Mouse (Mus musculus): ENCODE data around the gene Sox10. TPM values are rescaled to one million over a fixed set of nuclear protein-coding genes. Genes with fewer than 3 reads are reported as not detected.
A peak's percentile ranks its signal among the peaks of the same experiment; 100 is the strongest.

The Sox10 gene
- polyA plus RNA-seq, 1 experiment = 1.0 TPM

- 0 out of 2 replicates have a peak, but pooled peaks cover 4% of the 10 kb centered on the region for H3K4me1 ChIP-seq (ENCODE audit: control insufficient read depth, insufficient read depth, low read length)
- no peak for TF ChIP-seq POLR2A (IDR thresholded peaks at IDR 0.05; ENCODE audit: low read depth, low read length)
- TF ChIP-seq CTCF (IDR thresholded peaks at IDR 0.05; ENCODE audit: borderline replicate concordance, insufficient read depth, low read length) = 0 out of 2 replicates have a peak, but pooled peaks have one; percentile 9
- H3K4me3 ChIP-seq (ENCODE audit: insufficient read depth, low read length) = no peak overlapping the region
- no peak overlapping the region for H3K27ac ChIP-seq (ENCODE audit: insufficient read depth, low read length)
These were observed 36.8 kb downstream of the Sox10 start for GRCm38 (mm10) chr15:79128208-79128607.

GRCm38 (mm10) chr15:79127101-79127500, 37.9 kb downstream of the Sox10 start:
- Histone ChIP-seq H3K4me3 (ENCODE audit: insufficient read depth, low read length) (no peak overlapping the region), H3K27ac (ENCODE audit: insufficient read depth, low read length) (no peak overlapping the region), H3K4me1 (ENCODE audit: control insufficient read depth, insufficient read depth, low read length) (0 out of 2 replicates have a peak, but pooled peaks cover 4% of the 10 kb centered on the region)
- TF ChIP-seq POLR2A (IDR thresholded peaks at IDR 0.05; ENCODE audit: low read depth, low read length) (no peak), CTCF (IDR thresholded peaks at IDR 0.05; ENCODE audit: borderline replicate concordance, insufficient read depth, low read length) (no peak)

GRCm38 (mm10) chr15:79126217-79126932, 38.7 kb downstream of the Sox10 start:
- Histone ChIP-seq H3K27ac (ENCODE audit: insufficient read depth, low read length) (no peak overlapping the region), H3K4me1 (ENCODE audit: control insufficient read depth, insufficient read depth, low read length) (0 out of 2 replicates have a peak, but pooled peaks cover 4% of the 10 kb centered on the region), H3K4me3 (ENCODE audit: insufficient read depth, low read length) (no peak overlapping the region)
- TF ChIP-seq CTCF (IDR thresholded peaks at IDR 0.05; ENCODE audit: borderline replicate concordance, insufficient read depth, low read length) = no peak
- TF ChIP-seq POLR2A (IDR thresholded peaks at IDR 0.05; ENCODE audit: low read depth, low read length) = no peak

GRCm38 (mm10) chr15:79124331-79124875, 40.6 kb downstream of the Sox10 start:
- H3K4me3 ChIP-seq (ENCODE audit: insufficient read depth, low read length) = no peak overlapping the region
- no peak overlapping the region for H3K27ac ChIP-seq (ENCODE audit: insufficient read depth, low read length)
- H3K4me1 ChIP-seq (ENCODE audit: control insufficient read depth, insufficient read depth, low read length) = no peaks in the 10 kb centered on the region
- no peak for TF ChIP-seq CTCF (IDR thresholded peaks at IDR 0.05; ENCODE audit: borderline replicate concordance, insufficient read depth, low read length)
- TF ChIP-seq POLR2A (IDR thresholded peaks at IDR 0.05; ENCODE audit: low read depth, low read length) = no peak

GRCm38 (mm10) chr15:79123751-79124150, 41.3 kb downstream of the Sox10 start:
- H3K4me3 ChIP-seq (ENCODE audit: insufficient read depth, low read length) = no peak overlapping the region
- no peak overlapping the region for H3K27ac ChIP-seq (ENCODE audit: insufficient read depth, low read length)
- TF ChIP-seq CTCF (IDR thresholded peaks at IDR 0.05; ENCODE audit: borderline replicate concordance, insufficient read depth, low read length) (no peak), POLR2A (IDR thresholded peaks at IDR 0.05; ENCODE audit: low read depth, low read length) (no peak)
- no peaks in the 10 kb centered on the region for H3K4me1 ChIP-seq (ENCODE audit: control insufficient read depth, insufficient read depth, low read length)

- TF ChIP-seq CTCF (IDR thresholded peaks at IDR 0.05; ENCODE audit: borderline replicate concordance, insufficient read depth, low read length) (no peak), POLR2A (IDR thresholded peaks at IDR 0.05; ENCODE audit: low read depth, low read length) (no peak)
- H3K27ac ChIP-seq (ENCODE audit: insufficient read depth, low read length) = no peak overlapping the region
- no peak overlapping the region for H3K4me3 ChIP-seq (ENCODE audit: insufficient read depth, low read length)
- H3K4me1 ChIP-seq (ENCODE audit: control insufficient read depth, insufficient read depth, low read length) = no peaks in the 10 kb centered on the region
These were observed 42.5 kb downstream of the Sox10 start for GRCm38 (mm10) chr15:79122546-79122945.

- Histone ChIP-seq H3K4me3 (ENCODE audit: insufficient read depth, low read length) (no peak overlapping the region), H3K27ac (ENCODE audit: insufficient read depth, low read length) (no peak overlapping the region), H3K4me1 (ENCODE audit: control insufficient read depth, insufficient read depth, low read length) (no peaks in the 10 kb centered on the region)
- no peak for TF ChIP-seq CTCF (IDR thresholded peaks at IDR 0.05; ENCODE audit: borderline replicate concordance, insufficient read depth, low read length)
- TF ChIP-seq POLR2A (IDR thresholded peaks at IDR 0.05; ENCODE audit: low read depth, low read length) = no peak
These were observed 42.9 kb downstream of the Sox10 start for GRCm38 (mm10) chr15:79122119-79122518.

- TF ChIP-seq CTCF (IDR thresholded peaks at IDR 0.05; ENCODE audit: borderline replicate concordance, insufficient read depth, low read length) (no peak), POLR2A (IDR thresholded peaks at IDR 0.05; ENCODE audit: low read depth, low read length) (no peak)
- H3K27ac ChIP-seq (ENCODE audit: insufficient read depth, low read length) = no peak overlapping the region
- H3K4me1 ChIP-seq (ENCODE audit: control insufficient read depth, insufficient read depth, low read length) = no peaks in the 10 kb centered on the region
- no peak overlapping the region for H3K4me3 ChIP-seq (ENCODE audit: insufficient read depth, low read length)
These were observed 45.5 kb downstream of the Sox10 start for GRCm38 (mm10) chr15:79119491-79119890.

- H3K27ac ChIP-seq (ENCODE audit: insufficient read depth, low read length) = no peak overlapping the region
- TF ChIP-seq CTCF (IDR thresholded peaks at IDR 0.05; ENCODE audit: borderline replicate concordance, insufficient read depth, low read length) (no peak), POLR2A (IDR thresholded peaks at IDR 0.05; ENCODE audit: low read depth, low read length) (no peak)
- peaks cover 5% of the 10 kb centered on the region; the same call in 1 of the 2 replicates for H3K4me1 ChIP-seq (ENCODE audit: control insufficient read depth, insufficient read depth, low read length)
- no peak overlapping the region for H3K4me3 ChIP-seq (ENCODE audit: insufficient read depth, low read length)
These were observed 49.8 kb downstream of the Sox10 start for GRCm38 (mm10) chr15:79115276-79115675.

GRCm38 (mm10) chr15:79111774-79112173, 53.3 kb downstream of the Sox10 start:
- H3K27ac ChIP-seq (ENCODE audit: insufficient read depth, low read length) = no peak overlapping the region

More at GRCm38 (mm10) chr15:79111774-79112173, 53.3 kb downstream of the Sox10 start:
- H3K4me3 ChIP-seq (ENCODE audit: insufficient read depth, low read length) = no peak overlapping the region
- TF ChIP-seq CTCF (IDR thresholded peaks at IDR 0.05; ENCODE audit: borderline replicate concordance, insufficient read depth, low read length) (no peak), POLR2A (IDR thresholded peaks at IDR 0.05; ENCODE audit: low read depth, low read length) (no peak)
- peaks cover 8% of the 10 kb centered on the region; the same call in 1 of the 2 replicates for H3K4me1 ChIP-seq (ENCODE audit: control insufficient read depth, insufficient read depth, low read length)
